Mouse (Mus musculus) stomach, postnatal 0 days (tissue): ENCODE results near the gene Zfp423.

ENCODE experiments used
- CTCF ChIP-seq: IDR thresholded peaks from 2 replicates; pipeline ENCODE4 v1.5.1; 2016; ENCODE audit warnings: antibody characterized with exemption, low read depth, mild to moderate bottlenecking, moderate library complexity
- EP300 ChIP-seq: optimal IDR thresholded peaks from 2 replicates; pipeline ENCODE3; 2016; ENCODE audit warnings: antibody characterized with exemption

DNA sequence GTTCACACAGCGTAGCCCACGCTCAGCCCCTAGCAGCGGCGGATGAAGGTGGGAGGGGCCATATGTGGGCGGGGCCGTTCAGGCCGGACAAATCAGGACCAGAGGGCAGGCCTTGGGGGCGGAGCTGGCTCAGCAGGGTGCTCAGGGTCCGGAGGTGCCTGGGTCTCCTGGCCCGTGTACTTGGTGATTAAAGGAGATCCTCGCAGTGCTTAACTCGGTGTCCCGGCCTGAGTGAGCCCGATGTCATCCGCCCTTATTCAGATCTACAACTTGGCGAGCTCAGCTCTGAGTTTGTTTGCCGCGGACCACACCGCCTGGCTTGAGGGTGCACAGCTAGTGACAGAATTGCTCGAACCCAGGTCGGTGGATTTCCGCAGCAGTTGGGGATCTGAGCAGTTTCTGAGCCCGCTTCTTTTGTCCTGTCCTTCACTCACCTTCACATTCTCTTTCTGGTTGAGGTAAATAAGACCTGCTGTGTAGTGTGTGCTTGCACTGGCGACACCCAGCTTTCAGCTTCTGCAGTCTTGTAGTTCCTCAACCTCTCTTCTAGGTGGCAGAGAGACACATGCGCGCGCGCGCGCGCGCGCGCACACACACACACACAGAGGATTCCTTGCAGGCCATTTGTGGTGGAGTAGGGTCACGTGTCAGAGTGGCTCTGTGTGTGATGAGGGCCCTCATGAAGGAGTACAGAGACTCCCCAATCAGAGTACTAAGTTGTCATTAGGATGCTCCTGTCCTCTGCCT is 302.7 kb downstream of the Zfp423 start:
- TF ChIP-seq EP300 (no peak), CTCF (0 out of 2 replicates have a peak, but pooled peaks have one; percentile 6)
